Mouse (Mus musculus) MEL (cell line): Measurements from ENCODE around the gene Gm17720. TPM values are rescaled to one million over a fixed set of nuclear protein-coding genes. Genes with fewer than 3 reads are reported as not detected.

Source experiments
- DNase-seq: peaks from one replicate; pipeline ENCODE4 v3.0.0; 2011; ENCODE audit warnings: low read depth, low spot score
- H3K27ac ChIP-seq: 2 replicates; pipeline ENCODE4 v1.5.1; 2012; ENCODE audit warnings: low read depth, mild to moderate bottlenecking, control low read depth, low read length, moderate library complexity; ENCODE audit not compliant: control insufficient read depth
- H3K27me3 ChIP-seq, 2 experiments: fragments of 150-350 bp in 1 of 2; sonication (generic) in 1 of 2; 2 replicates each; pipeline ENCODE4 v1.6.1; 2012; ENCODE audit warnings: low read length in 2 of 2, mild to moderate bottlenecking in 2 of 2, improper control_type of control experiment in 1 of 2, moderate library complexity in 1 of 2; ENCODE audit not compliant: insufficient read depth in 2 of 2, control insufficient read depth in 1 of 2
- H3K36me3 ChIP-seq, 2 experiments: 2 replicates each; pipeline ENCODE4 v1.6.1; 2012 to 2014; ENCODE audit warnings: low read length in 2 of 2, improper control_type of control experiment in 1 of 2, inconsistent platforms in 1 of 2, mild to moderate bottlenecking in 1 of 2; ENCODE audit not compliant: insufficient read depth in 2 of 2, control insufficient read depth in 1 of 2
- H3K4me1 ChIP-seq, 2 experiments: fragments of 150-350 bp in 1 of 2; sonication (generic) in 1 of 2; 2 replicates each; pipeline ENCODE4 v1.6.1; 2012; ENCODE audit warnings: low read length in 2 of 2, improper control_type of control experiment in 1 of 2, mild to moderate bottlenecking in 1 of 2; ENCODE audit not compliant: insufficient read depth in 2 of 2, control insufficient read depth in 1 of 2
- H3K4me3 ChIP-seq, 2 experiments: fragments of 150-350 bp in 1 of 2; sonication (generic) in 1 of 2; 2 replicates each; pipeline ENCODE4 v1.5.1; 2012; ENCODE audit warnings: low read depth in 2 of 2, low read length in 2 of 2, mild to moderate bottlenecking in 2 of 2, moderate library complexity in 2 of 2, control low read depth in 1 of 2, improper control_type of control experiment in 1 of 2; ENCODE audit not compliant: control insufficient read depth in 1 of 2, insufficient read depth in 1 of 2
- H3K79me2 ChIP-seq: 2 replicates; pipeline ENCODE4 v1.6.1; 2012; ENCODE audit warnings: mild to moderate bottlenecking, low read length, moderate library complexity; ENCODE audit not compliant: control insufficient read depth, poor library complexity, insufficient read depth
- H3K9ac ChIP-seq: 2 replicates; pipeline ENCODE4 v1.6.1; 2012; ENCODE audit warnings: low read depth, mild to moderate bottlenecking, control low read depth, low read length, moderate library complexity; ENCODE audit not compliant: control insufficient read depth, poor library complexity, severe bottlenecking
- H3K9me3 ChIP-seq: fragments of 150-350 bp; sonication (generic); replicated peaks from 2 replicates; pipeline ENCODE4 v1.6.1; 2012; ENCODE audit warnings: mild to moderate bottlenecking, low read length, improper control_type of control experiment, moderate library complexity; ENCODE audit not compliant: insufficient read depth
- CHD1 ChIP-seq: IDR thresholded peaks from 2 replicates; pipeline ENCODE4 v1.6.1; 2012; ENCODE audit warnings: low read depth, mild to moderate bottlenecking, inconsistent platforms, low read length, improper control_type of control experiment
- E2F4 ChIP-seq: IDR thresholded peaks from 2 replicates; pipeline ENCODE4 v1.6.1; 2011; ENCODE audit warnings: low read depth, low read length, improper control_type of control experiment, borderline replicate concordance
- ELF1 ChIP-seq: IDR thresholded peaks from 2 replicates; pipeline ENCODE4 v1.6.1; 2014; ENCODE audit warnings: low read depth, mild to moderate bottlenecking, inconsistent platforms, low read length, improper control_type of control experiment, moderate library complexity
- EP300 ChIP-seq, 2 experiments: IDR thresholded peaks; 2 replicates each; pipeline ENCODE4 v1.6.1; 2011; ENCODE audit warnings: improper control_type of control experiment in 2 of 2, low read length in 2 of 2, low read depth in 1 of 2, mild to moderate bottlenecking in 1 of 2
- ETS1 ChIP-seq: IDR thresholded peaks from 2 replicates; pipeline ENCODE4 v1.6.1; 2012; ENCODE audit warnings: low read depth, mild to moderate bottlenecking, inconsistent platforms, low read length, improper control_type of control experiment, moderate library complexity
- GABPA ChIP-seq: IDR thresholded peaks from 2 replicates; pipeline ENCODE4 v1.6.1; 2012; ENCODE audit warnings: low read depth, mild to moderate bottlenecking, inconsistent platforms, low read length, improper control_type of control experiment, moderate library complexity
- GATA1 ChIP-seq: IDR thresholded peaks from 2 replicates; pipeline ENCODE4 v1.6.1; 2011; ENCODE audit warnings: low read depth, low read length, improper control_type of control experiment
- JUND ChIP-seq: IDR thresholded peaks from 2 replicates; pipeline ENCODE4 v1.6.1; 2011; ENCODE audit warnings: low read depth, mild to moderate bottlenecking, improper control_type of control experiment, low read length
- MAX ChIP-seq: IDR thresholded peaks from 2 replicates; pipeline ENCODE4 v1.6.1; 2011; ENCODE audit warnings: low read length, improper control_type of control experiment
- MAZ ChIP-seq: IDR thresholded peaks from 2 replicates; pipeline ENCODE4 v1.6.1; 2012; ENCODE audit warnings: low read depth, mild to moderate bottlenecking, inconsistent platforms, low read length, improper control_type of control experiment
- NELFE ChIP-seq: IDR thresholded peaks from 2 replicates; pipeline ENCODE4 v1.6.1; 2011; ENCODE audit warnings: low read depth, low read length, improper control_type of control experiment
- NRF1 ChIP-seq: IDR thresholded peaks from 2 replicates; pipeline ENCODE4 v1.6.1; 2014; ENCODE audit warnings: low read depth, mild to moderate bottlenecking, inconsistent platforms, low read length, improper control_type of control experiment, moderate library complexity; ENCODE audit not compliant: poor library complexity, insufficient read depth, severe bottlenecking
- POLR2A ChIP-seq, 2 experiments: IDR thresholded peaks; 2 replicates each; pipeline ENCODE4 v1.6.1; 2011 to 2012; ENCODE audit warnings: low read length in 2 of 2, mild to moderate bottlenecking in 2 of 2, control low read depth in 1 of 2, improper control_type of control experiment in 1 of 2, low read depth in 1 of 2, moderate library complexity in 1 of 2; ENCODE audit not compliant: control insufficient read depth in 1 of 2, insufficient read depth in 1 of 2, poor library complexity in 1 of 2
- RAD21 ChIP-seq: IDR thresholded peaks from 2 replicates; pipeline ENCODE4 v1.6.1; 2011; ENCODE audit warnings: mild to moderate bottlenecking, low read depth, low read length, improper control_type of control experiment
- RCOR1 ChIP-seq: IDR thresholded peaks from 2 replicates; pipeline ENCODE4 v1.6.1; 2012; ENCODE audit warnings: low read depth, mild to moderate bottlenecking, inconsistent platforms, low read length, improper control_type of control experiment
- SIN3A ChIP-seq: IDR thresholded peaks from 2 replicates; pipeline ENCODE4 v1.6.1; 2012; ENCODE audit warnings: low read length, improper control_type of control experiment, inconsistent platforms
- SMC3 ChIP-seq: IDR thresholded peaks from 2 replicates; pipeline ENCODE4 v1.6.1; 2011; ENCODE audit warnings: low read depth, low read length, improper control_type of control experiment
- TAL1 ChIP-seq: IDR thresholded peaks from 2 replicates; pipeline ENCODE4 v1.6.1; 2012; ENCODE audit warnings: mild to moderate bottlenecking, inconsistent platforms, low read length, moderate library complexity, mixed read lengths
- TBP ChIP-seq: IDR thresholded peaks from 2 replicates; pipeline ENCODE4 v1.8.0; 2011; ENCODE audit warnings: low read depth, low read length, improper control_type of control experiment
- TCF12 ChIP-seq: IDR thresholded peaks from 2 replicates; pipeline ENCODE4 v1.6.1; 2014; ENCODE audit warnings: low read depth, mild to moderate bottlenecking, inconsistent platforms, low read length, improper control_type of control experiment, moderate library complexity
- UBTF ChIP-seq: IDR thresholded peaks from 2 replicates; pipeline ENCODE4 v1.6.1; 2012; ENCODE audit warnings: low read depth, mild to moderate bottlenecking, inconsistent platforms, low read length, improper control_type of control experiment, moderate library complexity, borderline replicate concordance; ENCODE audit not compliant: insufficient read depth
- USF2 ChIP-seq, 2 experiments: IDR thresholded peaks; 2 replicates each; pipeline ENCODE4 v1.6.1; 2011 to 2012; ENCODE audit warnings: improper control_type of control experiment in 2 of 2, low read length in 2 of 2, borderline replicate concordance in 1 of 2, inconsistent platforms in 1 of 2, low read depth in 1 of 2, mild to moderate bottlenecking in 1 of 2; ENCODE audit not compliant: insufficient read depth in 1 of 2
- ZC3H11A ChIP-seq: IDR thresholded peaks from 2 replicates; pipeline ENCODE4 v1.6.1; 2012; ENCODE audit warnings: low read depth, mild to moderate bottlenecking, inconsistent platforms, low read length, improper control_type of control experiment
- ZKSCAN1 ChIP-seq: IDR thresholded peaks from 2 replicates; pipeline ENCODE4 v1.6.1; 2012; ENCODE audit warnings: low read depth, mild to moderate bottlenecking, inconsistent platforms, low read length, improper control_type of control experiment, moderate library complexity
- ZMIZ1 ChIP-seq: IDR thresholded peaks from 2 replicates; pipeline ENCODE4 v1.6.1; 2012; ENCODE audit warnings: low read depth, mild to moderate bottlenecking, inconsistent platforms, low read length, improper control_type of control experiment, moderate library complexity
- ZNF384 ChIP-seq: IDR thresholded peaks from 2 replicates; pipeline ENCODE4 v1.6.1; 2012; ENCODE audit warnings: low read depth, mild to moderate bottlenecking, inconsistent platforms, low read length, improper control_type of control experiment
- polyA plus RNA-seq, 2 experiments: library from polyadenylated mRNA; stranded (reverse) in 1 of 2; unstranded in 1 of 2; fragments of >175 nt in 1 of 2; fragments of >200 nt in 1 of 2; gene quantifications; 2 replicates each; pipeline versions ENCODE4 v1.2.1 to v1.2.4; 2012; ENCODE audit warnings: low replicate concordance in 2 of 2, low read depth in 1 of 2; ENCODE audit not compliant: insufficient read length in 2 of 2, insufficient read depth in 1 of 2, missing spikeins in 1 of 2
- total RNA-seq: library from RNA; depleted of rRNA; stranded (reverse); fragments of 300-350 nt; gene quantifications from 2 replicates; pipeline ENCODE4 v1.2.3, GENCODE M21; 2012

Gm17720 gene
- total and polyA plus RNA-seq, 3 experiments = not detected

- Histone ChIP-seq H3K27ac (no peak overlapping the region), H3K4me1 (no peaks in the 10 kb centered on the region)
Measured at GRCm38 (mm10) chr8:110058207-110058606, 44.3 kb downstream of the Gm17720 start.

GRCm38 (mm10) chr8:110051208-110051607, 51.3 kb downstream of the Gm17720 start:
- no peaks in the 10 kb centered on the region for H3K79me2 ChIP-seq
- H3K4me1 ChIP-seq = no peaks in the 10 kb centered on the region
- no peak for DNase-seq
- H3K9ac ChIP-seq = no peak overlapping the region
- no peaks in the 10 kb centered on the region for H3K27me3 ChIP-seq
- H3K27ac ChIP-seq = no peak overlapping the region
- H3K4me3 ChIP-seq = no peak overlapping the region
- no peaks in the 10 kb centered on the region for H3K9me3 ChIP-seq
- TF ChIP-seq POLR2A (IDR thresholded peaks at IDR 0.05; ENCODE audit: control insufficient read depth in 1 of 2, insufficient read depth in 1 of 2, low read depth in 1 of 2, low read length in 2 of 2, poor library complexity in 1 of 2) = no peak
- TF ChIP-seq, all 39 proteins: peak for 0
- H3K36me3 ChIP-seq = no peaks in the 10 kb centered on the region

More at GRCm38 (mm10) chr8:110058207-110058606, 44.3 kb downstream of the Gm17720 start:
- no peak for DNase-seq
- H3K36me3 ChIP-seq = no peaks in the 10 kb centered on the region
- no peak overlapping the region for H3K9ac ChIP-seq
- no peaks in the 10 kb centered on the region for H3K9me3 ChIP-seq
- H3K4me3 ChIP-seq = no peak overlapping the region
- H3K27me3 ChIP-seq = no peaks in the 10 kb centered on the region
- no peak for TF ChIP-seq E2F4
- no peak for TF ChIP-seq SIN3A
- no peak for TF ChIP-seq POLR2A (IDR thresholded peaks at IDR 0.05; ENCODE audit: control insufficient read depth in 1 of 2, insufficient read depth in 1 of 2, low read depth in 1 of 2, low read length in 2 of 2, poor library complexity in 1 of 2)
- no peak for TF ChIP-seq RCOR1
- TF ChIP-seq ETS1 = no peak
- TF ChIP-seq GABPA = no peak
- TF ChIP-seq ZC3H11A = no peak
- no peak for TF ChIP-seq TCF12
- TF ChIP-seq MAX = no peak
- no peak for TF ChIP-seq ELF1
- TF ChIP-seq TBP = no peak
- TF ChIP-seq USF2 (IDR thresholded peaks at IDR 0.05; ENCODE audit: borderline replicate concordance in 1 of 2, insufficient read depth in 1 of 2, low read depth in 1 of 2, low read length in 2 of 2) = no peak
- no peak for TF ChIP-seq MAZ
- no peak for TF ChIP-seq UBTF
- no peak for TF ChIP-seq JUND
- no peak for TF ChIP-seq NELFE
- no peaks in the 10 kb centered on the region for H3K79me2 ChIP-seq

DNA sequence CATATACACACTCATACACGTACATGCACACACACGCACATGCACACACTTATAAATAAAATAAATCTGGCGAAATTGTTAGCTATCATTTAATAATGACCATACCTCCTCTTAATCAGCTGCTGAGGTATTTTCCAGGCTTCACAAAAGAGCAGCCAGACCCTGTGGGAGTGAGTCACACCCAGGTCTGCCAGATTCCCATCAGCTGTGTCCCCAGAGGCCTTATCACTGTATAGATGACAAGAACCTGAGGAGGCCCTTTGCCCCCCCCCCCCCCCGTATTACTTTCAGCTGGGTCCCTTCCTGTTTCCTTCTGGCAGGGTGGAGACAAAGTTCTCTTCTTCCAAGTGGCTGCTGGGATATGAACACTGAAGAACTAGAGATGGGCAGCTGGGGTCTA, 62.0 kb downstream of the Gm17720 start:
- H3K4me1 ChIP-seq = no peaks in the 10 kb centered on the region
- H3K27ac ChIP-seq = no peak overlapping the region
- no peak overlapping the region for H3K4me3 ChIP-seq
- H3K9ac ChIP-seq = no peak overlapping the region
- no peaks in the 10 kb centered on the region for H3K79me2 ChIP-seq
- DNase-seq = no peak
- no peaks in the 10 kb centered on the region for H3K9me3 ChIP-seq
- no peaks in the 10 kb centered on the region for H3K27me3 ChIP-seq
- H3K36me3 ChIP-seq = no peaks in the 10 kb centered on the region
- TF ChIP-seq NRF1 (no peak), GATA1 (no peak), ELF1 (no peak), E2F4 (no peak), CHD1 (no peak), ZC3H11A (no peak), RAD21 (no peak), SMC3 (no peak), ZKSCAN1 (no peak), UBTF (no peak), EP300 (IDR thresholded peaks at IDR 0.05; ENCODE audit: low read depth in 1 of 2, low read length in 2 of 2) (no peak), TAL1 (no peak), USF2 (IDR thresholded peaks at IDR 0.05; ENCODE audit: borderline replicate concordance in 1 of 2, insufficient read depth in 1 of 2, low read depth in 1 of 2, low read length in 2 of 2) (no peak), ZMIZ1 (no peak), JUND (no peak), ZNF384 (no peak), TBP (no peak)
